8 mouse cellular contexts compared by ENCODE assay signal in the genomic region with DNA sequence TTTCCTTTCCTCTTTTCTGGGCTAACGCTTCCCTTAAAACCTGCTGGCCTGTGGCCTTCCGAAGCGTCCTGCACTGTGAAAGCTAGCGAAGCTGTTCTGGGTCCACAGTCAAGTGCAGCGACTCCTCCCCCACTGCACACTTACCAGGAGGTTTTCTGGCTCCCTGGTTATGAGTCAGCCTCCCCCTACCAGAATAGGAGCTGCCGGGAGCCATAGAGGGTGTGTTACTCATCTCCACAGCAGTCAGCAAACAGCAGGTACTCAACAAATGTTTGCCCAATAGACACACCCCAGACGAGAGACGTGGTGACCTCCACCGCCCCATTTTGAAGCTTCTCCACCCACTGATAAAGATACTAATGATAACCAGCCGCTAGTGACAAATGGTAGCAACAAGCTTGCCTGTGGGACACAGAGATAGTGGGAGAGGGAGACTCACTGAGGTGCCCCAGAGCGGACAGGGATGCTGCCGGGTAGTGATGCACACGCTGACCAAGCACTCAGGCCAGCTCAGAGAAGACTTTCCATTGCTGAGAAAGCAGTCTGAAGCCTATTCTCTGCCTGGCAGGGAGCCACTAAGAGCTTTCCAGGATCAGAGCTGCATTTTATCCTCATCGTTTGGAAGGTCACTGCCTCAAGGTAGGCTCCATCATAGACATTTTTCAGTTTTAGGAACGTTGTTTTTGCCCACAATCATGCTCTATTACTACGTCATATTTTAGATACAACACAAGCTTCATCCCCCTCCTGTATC. TPM values are rescaled to one million over a fixed set of nuclear protein-coding genes. Genes with fewer than 3 reads are reported as not detected.
DNase-seq lines count a peak whose midpoint lies in the region; ATAC-seq and TF ChIP-seq lines count a peak whose summit lies in the region.

No protein-coding gene starts in this region.

- H3K4me1 ChIP-seq in hindbrain, embryonic 10.5 days (replicated peaks): peaks cover 4% of the 10 kb centered on the region; the same call in 1 of the 2 replicates
- H3K4me1 ChIP-seq in hindbrain, embryonic 12.5 days: peaks cover 4% of the 10 kb centered on the region; the same call in 1 of the 2 replicates
- H3K4me1 ChIP-seq in G1E (ENCODE audit: insufficient read depth, low read depth, low read length): peaks cover 47% of the 10 kb centered on the region
- H3K4me1 ChIP-seq in limb, embryonic 14.5 days (ENCODE audit: control insufficient read depth, insufficient read depth, low read length): 0 out of 2 replicates have a peak, but pooled peaks cover 6% of the 10 kb centered on the region
- H3K4me1 ChIP-seq in small intestine, adult 2 months (ENCODE audit: control insufficient read depth, insufficient read depth, insufficient read length, low read length): peaks cover 10% of the 10 kb centered on the region

- no peaks in the 10 kb centered on the region for H3K27me3 ChIP-seq in hindbrain, embryonic 10.5 days (ENCODE audit: insufficient read depth, poor library complexity, severe bottlenecking)
- H3K27me3 ChIP-seq in hindbrain, embryonic 12.5 days: no peaks in the 10 kb centered on the region
- H3K27me3 ChIP-seq in G1E (ENCODE audit: insufficient read depth, low read length): no peaks in the 10 kb centered on the region
- no peaks in the 10 kb centered on the region for H3K27me3 ChIP-seq in limb, embryonic 14.5 days (ENCODE audit: control insufficient read depth, insufficient read depth, low read length)
- H3K27me3 ChIP-seq in small intestine, adult 2 months (ENCODE audit: control insufficient read depth, insufficient read depth, low read length): no peaks in the 10 kb centered on the region

- no peak for ATAC-seq in hindbrain, embryonic 12.5 days (ENCODE audit: low FRiP score)
- peak; percentile 79 for ATAC-seq in G1E (ENCODE audit: extremely low read depth, insufficient number of reproducible peaks, low FRiP score, poor library complexity, severe bottlenecking)
- peak; percentile 73 for ATAC-seq in common myeloid progenitor, adult 5-6 weeks (replicated peaks; ENCODE audit: low read depth, poor library complexity, severe bottlenecking)
- ATAC-seq in limb, embryonic 14.5 days (ENCODE audit: low FRiP score, low read depth): peak; percentile 50; the same call in 1 of the 2 replicates
- no peak for ATAC-seq in inflammation-experienced regulatory T-cells, adult 6 months

- TF ChIP-seq POLR2A in limb, embryonic 14.5 days (IDR thresholded peaks at IDR 0.05; ENCODE audit: borderline replicate concordance, extremely low read depth, insufficient read depth, insufficient read length): no peak
- no peak for TF ChIP-seq POLR2A in small intestine, adult 2 months (IDR thresholded peaks at IDR 0.05; ENCODE audit: low read depth, low read length)

- TF ChIP-seq CTCF in G1E (IDR thresholded peaks at IDR 0.05; ENCODE audit: low read depth, low read length): no peak
- TF ChIP-seq CTCF in small intestine, adult 2 months (IDR thresholded peaks at IDR 0.05; ENCODE audit: extremely low read depth, insufficient read length, insufficient replicate concordance, low read depth, low read length): no peak

- H3K27ac ChIP-seq in hindbrain, embryonic 10.5 days: peak overlapping the region; percentile 45
- H3K27ac ChIP-seq in hindbrain, embryonic 12.5 days: no peak overlapping the region
- no peak overlapping the region for H3K27ac ChIP-seq in limb, embryonic 14.5 days (replicated peaks; ENCODE audit: low read depth, low read length)
- 0 out of 2 replicates have a peak overlapping the region, but pooled peaks have one; percentile 18 for H3K27ac ChIP-seq in small intestine, adult 2 months (ENCODE audit: insufficient read depth, low read depth, low read length)

- H3K4me2 ChIP-seq in hindbrain, embryonic 12.5 days (replicated peaks): no peak overlapping the region
- no peak overlapping the region for H3K4me2 ChIP-seq in limb, embryonic 14.5 days (replicated peaks; ENCODE audit: low read depth, low read length, severe bottlenecking)

- H3K36me3 ChIP-seq in hindbrain, embryonic 10.5 days: no peaks in the 10 kb centered on the region
- no peaks in the 10 kb centered on the region for H3K36me3 ChIP-seq in hindbrain, embryonic 12.5 days
- H3K36me3 ChIP-seq in G1E (replicated peaks): peaks cover 33% of the 10 kb centered on the region
- H3K36me3 ChIP-seq in limb, embryonic 14.5 days (ENCODE audit: control insufficient read depth, insufficient read depth, low read length): no peaks in the 10 kb centered on the region
- peaks cover 7% of the 10 kb centered on the region for H3K36me3 ChIP-seq in small intestine, adult 2 months (ENCODE audit: control insufficient read depth, insufficient read depth, low read length)

- WGBS in hindbrain, embryonic 10.5 days: 67% methylated on average over 16 of the region's 16 CpGs
- 64% methylated on average over 16 of the region's 16 CpGs for WGBS in hindbrain, embryonic 12.5 days
- 58% methylated on average over 16 of the region's 16 CpGs for WGBS in limb, embryonic 14.5 days
- 44% methylated on average over 16 of the region's 16 CpGs for WGBS in small intestine, adult 2 months

- no peaks in the 10 kb centered on the region for H3K9me3 ChIP-seq in hindbrain, embryonic 10.5 days
- H3K9me3 ChIP-seq in hindbrain, embryonic 12.5 days (replicated peaks): no peaks in the 10 kb centered on the region
- H3K9me3 ChIP-seq in G1E (replicated peaks): no peaks in the 10 kb centered on the region
- H3K9me3 ChIP-seq in limb, embryonic 14.5 days (ENCODE audit: control insufficient read depth, low read length): no peaks in the 10 kb centered on the region

- H3K9ac ChIP-seq in hindbrain, embryonic 12.5 days: no peak overlapping the region
- H3K9ac ChIP-seq in limb, embryonic 14.5 days (ENCODE audit: low read depth, low read length, severe bottlenecking): no peak overlapping the region

- H3K4me3 ChIP-seq in hindbrain, embryonic 10.5 days: no peak overlapping the region
- H3K4me3 ChIP-seq in hindbrain, embryonic 12.5 days: no peak overlapping the region
- H3K4me3 ChIP-seq in G1E (ENCODE audit: low read depth, low read length): peak overlapping the region; percentile 69
- H3K4me3 ChIP-seq in limb, embryonic 14.5 days (replicated peaks; ENCODE audit: low read length): no peak overlapping the region
- 0 out of 2 replicates have a peak overlapping the region, but pooled peaks have one; percentile 6 for H3K4me3 ChIP-seq in small intestine, adult 2 months (ENCODE audit: low read depth, low read length)

- no peak for DNase-seq in hindbrain, embryonic 10.5 days (ENCODE audit: low spot score)
- peak; percentile 37 for DNase-seq in G1E (ENCODE audit: low spot score)
- no peak for DNase-seq in limb, embryonic 14.5 days (ENCODE audit: low spot score)
- no peak for DNase-seq in adrenal gland, postnatal 4 days (ENCODE audit: low spot score in 2 of 2)

RNA-seq across cellular contexts. Expression of a gene that starts 31.5 kb away (rescaled TPM):
- polyA plus RNA-seq in hindbrain, embryonic 10.5 days (2016; fragmentation: Nextera tagmentation; extraction: Ambion mirVana): 14.2 and 17.0 TPM in 2 replicates
- 34.0 and 37.3 TPM in 2 replicates for polyA plus RNA-seq in hindbrain, embryonic 12.5 days (2016; fragmentation: Nextera tagmentation; extraction: Ambion mirVana)
- total RNA-seq in G1E (2014; fragmentation: Nextera tagmentation) (156 and 177 TPM in 2 replicates), G1E (2017) (75.0 and 81.3 TPM in 2 replicates)
- polyA plus RNA-seq in G1E (2012): 13.5 and 14.8 TPM in 2 replicates
- 76.0 and 77.1 TPM in 2 replicates for total RNA-seq in common myeloid progenitor, adult 5-6 weeks (2017)
- polyA plus RNA-seq in limb, embryonic 14.5 days (2012; rRNA removed): 7.1 and 7.3 TPM in 2 replicates
- 6.9 and 9.0 TPM in 2 replicates for polyA plus RNA-seq in limb, embryonic 14.5 days (2014; fragmentation: Nextera tagmentation; extraction: Ambion mirVana)
- polyA plus RNA-seq in small intestine, adult 2 months (2012; rRNA removed): 13.5 and 18.6 TPM in 2 replicates
- 10 to 100 TPM; 21.8 to 22.4 TPM for total RNA-seq in adrenal gland, postnatal 4 days (2021)
- polyA plus RNA-seq in inflammation-experienced regulatory T-cells, adult 6 months (2017; shearing (Covaris generic)): 10 to 100 TPM in 2 of 3 experiments, 1 to 10 TPM in 1; 5.0 to 12.7 (median 12.0) TPM

Comparison
In these comparisons a context has a peak if more than half of its experiments do, and no peak if none do; other contexts are left out.
1. H3K27ac ChIP-seq: peak in hindbrain, embryonic 10.5 days (single experiment) and small intestine, adult 2 months (single experiment); none in hindbrain, embryonic 12.5 days (single experiment) and limb, embryonic 14.5 days (single experiment).
2. H3K4me3 ChIP-seq: peak in G1E (single experiment) and small intestine, adult 2 months (single experiment); none in hindbrain, embryonic 10.5 days (single experiment), hindbrain, embryonic 12.5 days (single experiment) and limb, embryonic 14.5 days (single experiment).
3. ATAC-seq: peak in G1E (single experiment), common myeloid progenitor, adult 5-6 weeks (single experiment) and limb, embryonic 14.5 days (single experiment); none in hindbrain, embryonic 12.5 days (single experiment) and inflammation-experienced regulatory T-cells, adult 6 months (single experiment).